ENCODE assay signal across 23 mouse cellular contexts in the genomic region with DNA sequence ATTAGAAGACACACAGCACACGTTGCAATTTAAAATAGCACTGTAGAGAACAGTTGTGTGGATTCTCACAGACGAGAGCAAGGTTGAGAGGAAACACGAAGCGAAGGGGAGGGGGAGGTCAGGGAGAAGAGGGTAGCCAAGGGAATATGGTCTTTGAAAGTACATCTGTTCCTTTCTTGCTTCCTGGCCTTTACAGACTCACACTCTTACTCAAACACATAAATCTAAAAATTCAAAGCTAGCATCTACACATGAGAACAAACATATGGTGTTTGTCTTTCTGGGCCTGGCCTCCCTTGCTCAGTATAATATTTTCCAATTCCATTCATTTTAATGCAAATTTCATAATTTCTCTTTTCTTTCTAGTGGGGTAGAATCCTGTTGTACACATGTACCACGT.
A peak's percentile ranks its signal among the peaks of the same experiment; 100 is the strongest.
DNase-seq lines count a peak whose midpoint lies in the region; ATAC-seq and TF ChIP-seq lines count a peak whose summit lies in the region.
"Had no signal": no experiment of that assay in that cellular context is flagged by ENCODE, and none has a peak within 500 bp of the region (broad histone marks: within the 10 kb centered on the region; RNA-seq: fewer than 3 reads in every experiment).

No protein-coding gene starts in this region.

- peak; percentile 73 for ATAC-seq in forebrain, postnatal 0 days
- ATAC-seq in lung, embryonic 14.5 days (ENCODE audit: insufficient read depth), result no peak
- ATAC-seq: forebrain, embryonic 15.5 days; Patski had no signal

- H3K9me3 ChIP-seq in forebrain, postnatal 0 days (ENCODE audit: low read length), result no peaks in the 10 kb centered on the region
- no peaks in the 10 kb centered on the region for H3K9me3 ChIP-seq in forebrain, embryonic 10.5 days
- H3K9me3 ChIP-seq in lung, embryonic 14.5 days (ENCODE audit: low read depth, low read length), result no peaks in the 10 kb centered on the region
- H3K9me3 ChIP-seq: forebrain, embryonic 15.5 days; hindbrain, embryonic 12.5 days; hindbrain, embryonic 15.5 days had no signal

- no peak overlapping the region for H3K4me2 ChIP-seq in forebrain, postnatal 0 days (ENCODE audit: low read depth)
- no peak overlapping the region for H3K4me2 ChIP-seq in lung, embryonic 14.5 days
- H3K4me2 ChIP-seq: forebrain, embryonic 15.5 days; heart, embryonic 11.5 days; hindbrain, embryonic 12.5 days; hindbrain, embryonic 15.5 days had no signal

- no peaks in the 10 kb centered on the region for H3K27me3 ChIP-seq in forebrain, postnatal 0 days (ENCODE audit: insufficient read depth, low read length)
- no peaks in the 10 kb centered on the region for H3K27me3 ChIP-seq in forebrain, embryonic 10.5 days (ENCODE audit: poor library complexity, severe bottlenecking)
- H3K27me3 ChIP-seq in lung, embryonic 14.5 days (ENCODE audit: insufficient read depth, low read length), result no peaks in the 10 kb centered on the region
- H3K27me3 ChIP-seq: CH12.LX; forebrain, embryonic 15.5 days; hindbrain, embryonic 12.5 days; hindbrain, embryonic 15.5 days had no signal

- DNase-seq in forebrain, postnatal 0 days, result peak; percentile 28
- DNase-seq in forebrain, embryonic 10.5 days (ENCODE audit: extremely low spot score, low spot score), result no peak
- DNase-seq in lung, embryonic 14.5 days, result peak; percentile 25
- no peak for DNase-seq in lung, postnatal 36 days
- DNase-seq in brain, adult 2 months (ENCODE audit: low read depth, low spot score), result peak; percentile 13
- DNase-seq in brain, embryonic 18.5 days (ENCODE audit: low read depth, low spot score), result peak; percentile 22
- DNase-seq in gastrocnemius, postnatal 4 days (ENCODE audit: low spot score in 2 of 2), result no peak
- DNase-seq: adrenal gland, postnatal 10 days; adrenal gland, postnatal 36 days; B cell, adult 2 months; cerebellum, adult 18-20 months; cerebellum, adult 9-10 months; cerebellum, postnatal 14 days; gastrocnemius, adult 2 months; gastrocnemius, postnatal 14 days; heart, adult 2 months had no signal

- no peak for TF ChIP-seq CTCF in forebrain, postnatal 0 days (IDR thresholded peaks at IDR 0.05; ENCODE audit: low read depth)
- no peak for TF ChIP-seq CTCF in lung, embryonic 14.5 days (IDR thresholded peaks at IDR 0.05; ENCODE audit: low read depth)

- H3K9ac ChIP-seq in forebrain, postnatal 0 days, result no peak overlapping the region
- no peak overlapping the region for H3K9ac ChIP-seq in lung, embryonic 14.5 days
- H3K9ac ChIP-seq: forebrain, embryonic 15.5 days; hindbrain, embryonic 12.5 days; hindbrain, embryonic 15.5 days had no signal

- no peaks in the 10 kb centered on the region for H3K4me1 ChIP-seq in forebrain, postnatal 0 days (ENCODE audit: insufficient read depth)
- H3K4me1 ChIP-seq in forebrain, embryonic 10.5 days, result no peaks in the 10 kb centered on the region
- no peaks in the 10 kb centered on the region for H3K4me1 ChIP-seq in lung, embryonic 14.5 days (ENCODE audit: insufficient read depth)
- H3K4me1 ChIP-seq: forebrain, embryonic 15.5 days; hindbrain, embryonic 12.5 days; hindbrain, embryonic 15.5 days had no signal

- WGBS in forebrain, postnatal 0 days, result 50% methylated on average over 5 of the region's 5 CpGs
- WGBS in forebrain, embryonic 10.5 days, result 82% methylated on average over 5 of the region's 5 CpGs
- WGBS in lung, embryonic 14.5 days, result 33% methylated on average over 5 of the region's 5 CpGs

- H3K4me3 ChIP-seq in forebrain, postnatal 0 days (ENCODE audit: low read depth, low read length), result no peak overlapping the region
- H3K4me3 ChIP-seq in forebrain, embryonic 10.5 days, result no peak overlapping the region
- H3K4me3 ChIP-seq in lung, embryonic 14.5 days (ENCODE audit: low read depth, low read length), result no peak overlapping the region
- H3K4me3 ChIP-seq: forebrain, embryonic 15.5 days; gastrocnemius, adult 2 months; heart, adult 2 months; hindbrain, embryonic 12.5 days; hindbrain, embryonic 15.5 days had no signal

- H3K27ac ChIP-seq in forebrain, postnatal 0 days (ENCODE audit: low read depth, low read length), result no peak overlapping the region
- no peak overlapping the region for H3K27ac ChIP-seq in forebrain, embryonic 10.5 days
- no peak overlapping the region for H3K27ac ChIP-seq in lung, embryonic 14.5 days (ENCODE audit: low read depth)
- H3K27ac ChIP-seq: forebrain, embryonic 15.5 days; gastrocnemius, adult 2 months; heart, adult 2 months; hindbrain, embryonic 12.5 days; hindbrain, embryonic 15.5 days had no signal

- H3K36me3 ChIP-seq in forebrain, postnatal 0 days (ENCODE audit: insufficient read depth), result no peaks in the 10 kb centered on the region
- no peaks in the 10 kb centered on the region for H3K36me3 ChIP-seq in forebrain, embryonic 10.5 days (replicated peaks)
- H3K36me3 ChIP-seq in lung, embryonic 14.5 days (ENCODE audit: insufficient read depth), result no peaks in the 10 kb centered on the region
- H3K36me3 ChIP-seq: forebrain, embryonic 15.5 days; G1E; hindbrain, embryonic 12.5 days; hindbrain, embryonic 15.5 days had no signal

Comparison
In these comparisons a context has a peak if more than half of its experiments do, and no peak if none do; other contexts are left out.
1. DNase-seq: peak in forebrain, postnatal 0 days (single experiment), lung, embryonic 14.5 days (single experiment), brain, adult 2 months (single experiment) and brain, embryonic 18.5 days (single experiment); none in forebrain, embryonic 10.5 days (single experiment), lung, postnatal 36 days (single experiment) and gastrocnemius, postnatal 4 days (0 of 2).